Mouse (Mus musculus): ENCODE data around the gene Syne1. TPM values are rescaled to one million over a fixed set of nuclear protein-coding genes. Genes with fewer than 3 reads are reported as not detected.
A peak's percentile ranks its signal among the peaks of the same experiment; 100 is the strongest.

Gene Syne1
- total RNA-seq (2021), result 10 to 100 TPM; 63.2 to 70.1 TPM

DNA sequence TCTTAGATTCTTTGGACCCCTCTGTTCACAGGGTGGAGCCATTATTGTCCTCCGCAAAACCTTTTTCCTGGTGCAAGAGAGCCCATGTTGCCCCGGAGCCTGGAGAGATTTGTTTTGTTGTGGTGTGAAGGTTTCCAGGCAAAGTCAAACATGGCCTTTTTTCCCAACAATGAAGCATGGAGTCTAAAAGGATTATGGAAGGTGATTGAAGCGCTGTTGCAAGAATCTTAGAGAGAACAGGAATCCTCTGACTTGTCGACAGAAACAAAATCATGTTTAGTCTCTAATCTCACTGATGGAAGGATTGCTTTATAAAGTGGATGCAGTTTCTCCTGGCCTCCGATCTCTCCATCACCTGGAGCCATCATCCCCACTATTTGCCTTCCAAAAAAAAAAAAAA is at the start of gene Syne1:
Gene Syne1, minus strand, starts transcription at position 101 of the 400 bp plus-strand sequence.
- intact Hi-C loops (cut with DNase I), result loop anchor here (5.0 to 10.0 kb wide), 4 partner anchors 41 to 237 kb away; partner anchors contain the start of gene Myct1
- no peak for DNase-seq (ENCODE audit: low spot score)

DNA sequence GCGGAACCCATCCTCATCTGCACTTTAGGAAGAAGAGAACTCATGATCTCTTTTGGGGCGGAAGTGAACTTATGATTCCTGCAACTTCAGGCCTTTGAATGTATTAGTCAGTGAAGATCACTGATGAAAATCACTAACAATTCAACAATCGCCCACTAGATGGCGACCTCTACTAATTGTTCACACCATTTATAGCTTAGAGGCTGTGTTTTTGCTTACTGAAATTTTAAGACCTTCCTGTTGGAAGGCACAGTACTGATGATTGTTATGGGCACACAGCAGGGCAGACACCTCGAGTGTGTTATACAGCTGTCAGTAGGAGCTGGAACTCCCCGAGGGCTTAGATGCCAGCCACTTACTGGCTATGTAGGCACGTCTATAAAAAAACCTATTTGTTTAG is 48.8 kb upstream of the Syne1 start:
- no peak for DNase-seq (ENCODE audit: low spot score)
- intact Hi-C loops (cut with DNase I), result loop anchor here (1.0 to 2.0 kb wide), 2 partner anchors 35 to 187 kb away; no protein-coding TSS in a partner anchor

DNA sequence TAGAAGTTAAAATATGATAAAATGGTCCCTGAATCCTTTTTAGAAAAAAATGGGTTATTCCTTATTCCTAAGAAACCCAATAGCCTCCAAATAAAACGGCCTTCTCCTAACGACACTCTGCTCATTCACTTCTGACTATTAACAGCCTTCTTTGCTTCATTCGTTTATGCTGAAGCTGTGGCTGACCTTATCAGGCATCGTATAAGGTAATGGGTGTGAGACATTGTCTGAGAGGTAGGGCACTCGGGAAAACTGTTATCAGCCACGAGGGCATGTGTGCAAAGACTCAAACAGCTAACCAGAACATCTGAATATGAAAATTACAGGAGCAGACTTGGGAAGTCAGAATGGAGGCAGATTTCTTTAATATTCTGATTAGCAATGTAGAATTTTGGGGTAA is 45.3 kb upstream of the Syne1 start:
- no peak for DNase-seq (ENCODE audit: low spot score)
- intact Hi-C loops (cut with DNase I), result loop anchor here (5.0 to 10.0 kb wide), 2 partner anchors 64 to 82 kb away; no protein-coding TSS in a partner anchor

DNA sequence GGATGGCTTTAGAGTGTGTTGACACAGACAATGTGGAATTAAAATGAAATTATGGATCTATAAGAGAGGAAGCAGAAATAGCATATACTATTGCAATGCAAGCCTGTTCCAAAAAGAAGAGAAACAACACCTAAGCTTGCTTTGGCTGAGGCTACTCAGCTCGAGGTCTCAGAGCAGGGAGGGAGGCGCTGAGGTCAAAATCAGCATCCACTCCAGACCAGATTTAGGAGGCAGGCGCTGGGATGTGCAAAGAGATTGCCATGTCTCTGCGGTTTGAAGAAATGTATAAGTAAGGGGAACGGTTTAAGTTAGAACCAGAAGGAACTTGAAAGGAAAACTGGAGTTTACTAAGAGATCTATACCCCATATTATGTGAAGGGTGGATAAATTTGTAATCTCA is 43.2 kb upstream of the Syne1 start:
- intact Hi-C loops (cut with DNase I), result loop anchor here (5.0 to 10.0 kb wide), 2 partner anchors 42 to 80 kb away; partner anchors contain the start of gene Syne1
- DNase-seq (ENCODE audit: low spot score), result no peak

DNA sequence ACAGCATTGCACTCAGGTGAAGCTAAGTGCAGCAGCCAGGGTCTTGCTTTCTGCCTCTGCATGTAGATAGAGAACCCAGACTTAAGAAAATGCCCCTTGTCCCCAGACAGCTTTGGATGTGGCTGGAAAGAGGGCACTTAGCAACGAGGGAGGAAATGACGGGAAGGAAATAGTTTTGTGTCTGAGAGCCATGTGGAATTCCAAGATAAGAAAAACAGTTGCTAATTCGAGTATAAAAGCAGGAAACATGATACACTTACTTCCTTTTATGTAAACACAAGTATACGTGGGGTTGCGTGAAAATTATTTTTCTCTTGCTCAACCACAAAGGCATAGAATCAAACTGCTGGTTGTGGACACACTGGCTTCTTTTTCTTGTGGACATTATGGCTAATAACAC is 42.2 kb upstream of the Syne1 start, which contains the start of gene Myct1:
Gene Myct1, plus strand, starts transcription at position 312 of the 400 bp plus-strand sequence.
- intact Hi-C loops (cut with DNase I), result loop anchor here (5.0 to 10.0 kb wide), 2 partner anchors 41 to 79 kb away; partner anchors contain the start of gene Syne1
- DNase-seq (ENCODE audit: low spot score), result no peak

DNA sequence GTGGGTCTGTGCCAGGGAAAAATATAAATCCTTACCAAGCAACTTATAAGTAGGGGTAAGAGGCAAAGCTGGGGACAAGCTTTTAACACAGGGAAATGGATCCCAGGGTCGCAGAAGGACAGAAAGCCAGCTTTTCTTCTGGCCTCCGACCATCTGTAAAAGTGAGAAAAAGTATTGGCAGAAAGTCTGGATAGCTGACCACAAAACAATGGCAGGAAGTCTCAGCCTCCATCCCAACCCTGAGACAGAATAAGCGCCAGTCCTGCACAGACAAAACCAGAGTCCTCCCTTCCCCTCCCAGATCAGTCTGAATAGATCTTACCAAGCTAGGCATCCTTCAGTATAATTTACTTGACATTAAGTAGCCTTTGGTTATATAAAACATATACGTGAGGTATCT is 40.7 kb upstream of the Syne1 start:
- peak; percentile 41 for DNase-seq (ENCODE audit: low spot score)
- intact Hi-C loops (cut with DNase I), result loop anchor here (5.0 to 10.0 kb wide), 2 partner anchors 40 to 77 kb away; partner anchors contain the start of gene Syne1

DNA sequence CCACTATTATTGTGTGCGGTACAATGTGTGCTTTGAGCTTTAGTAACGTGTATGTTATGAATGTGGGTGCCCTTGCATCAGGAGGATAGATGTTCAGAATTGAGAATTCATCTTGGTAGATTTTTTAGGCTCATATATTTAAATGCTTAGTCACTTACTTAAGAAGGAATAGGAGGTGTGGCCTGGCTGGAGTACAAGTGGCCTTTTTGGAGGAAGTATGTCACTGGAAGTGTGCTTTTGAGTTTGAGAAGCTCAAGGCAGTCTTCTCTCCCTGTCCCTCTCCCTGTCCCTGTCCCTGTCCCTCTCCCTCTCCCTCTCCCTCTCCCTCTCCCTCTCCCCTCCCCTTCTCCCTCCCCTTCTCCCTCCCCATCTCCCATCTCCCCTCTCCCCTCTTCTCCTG is 39.8 kb upstream of the Syne1 start:
- no peak for DNase-seq (ENCODE audit: low spot score)
- intact Hi-C loops (cut with DNase I), result loop anchor here (5.0 to 10.0 kb wide), 2 partner anchors 39 to 76 kb away; partner anchors contain the start of gene Syne1

DNA sequence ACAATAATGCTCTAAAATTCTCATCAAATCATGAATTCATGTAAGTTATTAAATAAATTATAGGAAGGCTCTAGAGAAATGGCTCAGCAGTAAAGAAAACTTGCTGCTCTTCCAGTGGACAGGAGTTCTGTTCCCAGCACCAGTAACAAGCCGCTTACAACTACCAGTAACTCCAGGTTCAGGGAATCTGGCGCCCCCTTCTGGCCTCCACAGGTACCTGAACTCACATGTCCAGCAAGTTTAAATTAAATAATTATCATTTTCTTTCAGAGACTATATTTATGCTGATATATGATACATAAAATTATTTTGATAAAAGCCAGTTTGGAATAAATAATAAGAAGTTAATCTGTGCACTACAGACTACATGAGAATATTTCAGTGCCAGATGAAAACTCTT is 22.0 kb upstream of the Syne1 start:
- intact Hi-C loops (cut with DNase I), result no loop called here

DNA sequence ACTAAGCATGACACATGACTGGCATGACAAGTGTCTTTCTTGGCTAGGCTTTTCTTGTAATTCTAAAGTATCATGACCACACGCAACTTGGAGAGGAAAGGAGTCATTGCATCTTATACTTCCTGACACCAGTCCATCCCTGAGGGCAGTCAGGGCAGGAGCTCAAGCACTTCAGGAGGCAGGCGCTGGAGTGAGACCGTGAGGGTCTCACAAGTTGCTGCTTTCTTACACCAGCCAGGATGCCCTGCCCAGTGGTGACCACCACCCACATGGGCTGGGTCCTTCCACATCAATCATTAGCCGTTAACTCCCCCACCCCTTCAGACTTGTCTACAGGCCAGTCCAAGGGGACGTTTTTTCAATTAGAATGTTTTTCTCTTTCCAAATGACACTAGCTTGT is 20.1 kb upstream of the Syne1 start:
- DNase-seq (ENCODE audit: low spot score), result no peak
- intact Hi-C loops (cut with DNase I), result no loop called here

More for the DNA sequence above, 22.0 kb upstream of the Syne1 start:
- no peak for DNase-seq (ENCODE audit: low spot score)

DNA sequence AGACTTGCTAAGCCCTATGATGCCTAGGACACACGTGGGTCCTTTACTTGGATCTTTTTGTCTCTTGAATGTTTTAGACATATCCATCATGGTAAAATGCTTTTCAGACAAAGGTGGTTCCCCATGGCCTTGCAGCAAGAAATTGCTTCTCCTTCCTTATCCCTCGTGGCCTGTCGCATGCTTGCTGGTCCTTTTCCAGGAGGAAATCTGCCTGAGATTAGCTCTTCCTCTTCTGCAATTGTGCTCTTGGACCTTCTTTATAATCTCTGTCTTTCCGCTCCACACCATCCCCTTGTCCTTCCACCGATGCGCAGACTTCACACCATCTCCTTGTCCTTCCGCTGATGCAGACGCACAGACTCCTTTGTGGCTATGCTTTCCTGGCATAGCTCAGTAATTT is 18.8 kb upstream of the Syne1 start:
- intact Hi-C loops (cut with DNase I), result no loop called here

DNA sequence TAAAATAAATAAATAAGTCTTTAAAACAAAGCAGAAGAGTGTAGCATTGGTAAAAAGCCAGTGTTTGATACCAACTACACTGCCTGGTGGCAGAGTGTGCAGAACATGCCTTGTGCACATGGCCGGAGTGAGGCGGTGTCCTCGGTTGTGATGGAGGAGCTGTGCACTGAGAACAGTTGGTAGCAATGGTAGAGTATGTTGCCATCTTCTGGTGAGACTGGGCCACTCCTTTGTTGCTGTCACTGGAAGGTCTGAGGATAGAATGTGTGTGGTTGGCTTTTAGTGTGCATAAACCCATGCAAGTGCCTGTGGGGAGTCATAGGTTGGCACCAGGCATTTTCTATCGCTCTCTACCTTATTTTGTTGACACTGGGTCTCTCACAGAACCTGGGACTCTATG is 17.7 kb upstream of the Syne1 start:
- no peak for DNase-seq (ENCODE audit: low spot score)
- intact Hi-C loops (cut with DNase I), result no loop called here

More for the DNA sequence above, 18.8 kb upstream of the Syne1 start:
- DNase-seq (ENCODE audit: low spot score), result no peak

DNA sequence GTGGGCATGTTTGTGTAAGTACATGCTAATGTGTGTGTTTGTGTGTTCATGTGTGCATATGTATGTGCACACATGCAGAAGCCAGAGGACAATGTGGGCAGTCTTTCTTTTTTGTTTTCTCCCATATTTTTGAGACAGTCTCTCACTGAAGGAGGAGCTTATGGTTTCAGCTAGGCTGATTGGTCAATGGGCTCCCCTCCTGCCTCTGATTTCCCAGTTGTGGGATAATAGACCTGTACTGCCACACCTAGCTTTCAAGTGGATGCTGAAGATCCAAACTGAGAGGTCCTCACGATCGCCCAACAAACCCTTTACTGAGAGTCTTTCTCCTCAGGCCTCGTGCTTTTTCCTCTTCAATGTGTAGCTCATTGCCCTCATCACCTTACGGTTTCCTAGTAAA is 10.4 kb upstream of the Syne1 start:
- intact Hi-C loops (cut with DNase I), result no loop called here
- DNase-seq (ENCODE audit: low spot score), result no peak

DNA sequence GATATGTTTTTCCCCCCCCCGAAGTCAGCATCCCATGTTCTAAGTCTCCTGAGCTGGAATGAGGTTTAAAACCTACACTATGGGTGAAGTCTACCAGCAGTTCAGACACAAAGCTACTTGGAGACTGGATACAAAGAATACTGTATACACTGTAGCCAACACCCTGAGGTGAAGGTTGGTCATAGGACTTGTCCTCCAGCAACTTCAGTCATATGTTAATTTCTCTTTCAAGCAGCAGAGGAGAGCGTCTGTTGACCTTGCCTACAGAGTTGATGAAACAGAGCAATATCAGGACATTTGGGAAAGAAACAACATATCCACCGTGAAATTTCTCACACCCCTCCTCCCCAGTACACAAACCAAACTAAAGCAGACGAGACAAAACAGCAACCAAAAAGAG is 9.2 kb upstream of the Syne1 start:
- DNase-seq (ENCODE audit: low spot score), result no peak
- intact Hi-C loops (cut with DNase I), result no loop called here

DNA sequence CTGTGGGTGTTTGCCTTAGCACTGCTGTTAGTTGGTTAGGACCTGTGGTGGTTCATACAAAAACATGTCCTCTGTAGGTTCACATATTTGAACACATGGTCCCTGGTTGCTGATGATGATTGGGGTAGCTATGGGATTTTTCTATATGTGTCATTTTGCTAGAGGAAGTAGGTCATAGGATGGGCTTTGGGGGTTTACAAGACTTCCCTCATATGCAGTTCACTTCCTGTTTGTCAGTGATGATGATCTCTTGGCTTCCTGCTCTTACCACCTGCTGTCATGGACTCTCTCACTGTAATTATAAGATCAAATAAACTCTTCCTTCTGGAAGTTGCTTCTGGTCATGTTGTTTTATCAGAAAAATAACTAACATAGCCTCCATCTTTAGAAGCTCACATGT is 7.5 kb upstream of the Syne1 start:
- intact Hi-C loops (cut with DNase I), result loop anchor here (10.0 kb wide), 1 partner anchor 244 kb away; no protein-coding TSS in a partner anchor
- no peak for DNase-seq (ENCODE audit: low spot score)

DNA sequence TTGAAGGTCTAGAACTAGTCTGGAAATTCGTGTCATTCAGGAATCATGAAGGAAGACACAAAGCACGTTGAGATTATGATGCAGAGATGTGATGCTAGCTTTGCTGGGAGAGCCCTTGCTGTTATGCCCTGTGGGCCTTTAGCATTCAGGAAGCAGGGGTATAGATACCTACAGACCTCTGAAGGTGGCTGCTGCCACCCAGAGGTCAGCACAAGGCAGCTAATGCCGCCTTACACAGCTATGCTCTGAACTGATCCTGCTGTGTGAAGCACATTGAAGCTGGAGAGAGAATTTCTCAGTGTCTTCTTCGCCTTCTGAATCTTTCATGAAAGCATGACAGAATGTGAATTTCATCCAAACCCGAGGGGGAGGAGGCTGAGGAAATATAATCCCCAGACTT is 3.7 kb upstream of the Syne1 start:
- DNase-seq (ENCODE audit: low spot score), result no peak
- intact Hi-C loops (cut with DNase I), result loop anchor here (2.0 to 10.0 kb wide), 6 partner anchors 37 to 240 kb away; partner anchors contain the start of gene Myct1

DNA sequence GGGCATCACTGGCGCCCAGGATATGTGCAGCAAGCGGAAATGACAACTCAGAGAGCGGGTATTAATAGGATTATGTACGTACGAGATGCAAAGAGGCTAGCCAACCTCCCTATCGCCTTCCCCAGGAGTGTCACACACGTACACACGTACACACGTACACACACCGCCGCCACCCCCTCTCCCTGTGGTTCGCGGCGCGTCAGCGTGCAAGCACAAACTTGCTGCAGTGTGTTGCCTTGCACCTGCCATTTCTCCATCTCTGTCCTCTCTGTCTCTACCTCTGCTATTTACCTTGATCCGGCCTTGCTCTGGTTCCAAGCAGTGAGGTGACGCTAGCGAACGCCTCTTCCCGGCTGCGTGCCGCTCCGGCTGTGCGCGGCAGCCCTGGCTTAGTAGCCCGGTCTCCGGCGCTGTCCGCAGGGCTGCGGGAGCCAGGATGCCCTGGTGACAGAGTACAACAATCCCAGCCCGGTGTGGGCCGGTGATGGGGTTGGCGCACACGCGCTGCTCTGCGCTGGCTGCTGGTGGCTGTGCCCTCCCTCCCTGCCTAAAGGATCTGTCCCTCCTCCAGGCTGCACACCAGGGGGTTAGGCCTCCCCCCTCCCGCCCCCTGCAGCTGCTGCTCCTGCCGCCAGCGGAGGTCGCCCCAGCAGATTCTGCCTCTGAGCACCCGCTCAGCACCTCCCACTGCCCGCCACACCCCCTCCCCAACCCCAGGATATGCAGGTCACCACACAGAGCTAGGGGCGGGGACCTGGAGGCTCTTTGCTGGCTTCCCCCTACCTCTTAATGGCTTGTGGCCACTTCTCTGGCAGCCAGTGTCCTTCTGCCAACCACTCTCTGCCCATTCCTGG is 887 bp downstream of the Syne1 start:
- intact Hi-C loops (cut with DNase I), result loop anchor here (5.0 to 10.0 kb wide), 4 partner anchors 42 to 236 kb away; partner anchors contain the start of gene Myct1
- DNase-seq (ENCODE audit: low spot score), result peak; percentile 24

DNA sequence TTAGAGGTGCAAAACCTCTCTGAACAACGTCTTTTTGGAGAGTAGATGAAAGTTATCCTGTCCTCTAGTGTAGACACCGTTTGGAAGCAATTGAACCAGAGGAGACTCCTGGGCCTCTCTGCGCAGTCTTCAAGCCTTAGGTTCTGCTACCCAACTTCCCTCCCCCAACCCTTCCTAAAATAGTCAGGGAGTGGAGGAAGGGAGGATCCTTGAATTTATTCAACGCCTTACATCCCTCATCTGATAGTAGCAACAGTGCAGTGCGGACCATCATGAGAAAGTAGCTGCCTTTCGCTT is 1.5 kb downstream of the Syne1 start:
- no peak for DNase-seq (ENCODE audit: low spot score)

DNA sequence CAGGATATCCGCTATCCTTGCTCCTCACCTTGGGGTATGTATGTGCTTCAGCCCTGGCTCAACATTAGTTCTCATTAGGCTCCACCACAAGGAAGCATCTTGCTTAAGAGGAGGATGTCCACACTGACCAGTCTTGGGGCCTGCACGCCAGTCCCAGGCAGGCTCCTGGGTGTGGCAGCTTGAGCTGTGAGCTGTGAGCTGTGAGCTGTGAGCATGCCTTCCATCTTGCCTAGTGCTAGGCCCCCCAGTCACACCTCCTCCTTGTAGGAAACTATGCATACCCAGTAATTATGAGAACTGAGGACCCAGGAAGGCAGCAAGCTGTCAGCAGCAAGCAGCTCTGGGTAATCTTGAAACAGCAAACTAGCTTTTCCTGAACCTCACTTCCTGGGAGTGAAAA is 2.6 kb downstream of the Syne1 start:
- no peak for DNase-seq (ENCODE audit: low spot score)
- intact Hi-C loops (cut with DNase I), result no loop called here

More for the DNA sequence above, 1.5 kb downstream of the Syne1 start:
- intact Hi-C loops (cut with DNase I), result loop anchor here (5.0 to 10.0 kb wide), 4 partner anchors 42 to 235 kb away; partner anchors contain the start of gene Myct1

DNA sequence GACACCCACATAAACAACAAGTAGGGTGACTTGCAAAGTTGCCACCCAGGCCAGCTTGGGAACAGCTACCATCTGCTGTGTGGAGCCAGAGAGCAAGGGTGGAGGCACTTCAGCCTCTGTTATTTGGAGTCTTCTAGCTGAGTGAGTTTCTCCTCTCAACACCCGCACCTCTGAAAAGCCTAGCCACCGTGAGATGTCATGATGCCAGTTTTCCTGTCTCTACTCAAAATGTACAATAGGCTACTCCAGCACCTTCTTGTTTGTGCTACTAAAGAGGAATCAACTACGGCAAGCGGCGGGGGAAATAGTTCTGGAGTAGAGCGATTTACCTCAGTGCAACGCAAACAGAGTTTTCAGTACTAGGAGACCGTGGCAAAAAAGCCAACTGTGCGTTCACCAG is 3.5 kb downstream of the Syne1 start:
- DNase-seq (ENCODE audit: low spot score), result no peak
- intact Hi-C loops (cut with DNase I), result no loop called here

DNA sequence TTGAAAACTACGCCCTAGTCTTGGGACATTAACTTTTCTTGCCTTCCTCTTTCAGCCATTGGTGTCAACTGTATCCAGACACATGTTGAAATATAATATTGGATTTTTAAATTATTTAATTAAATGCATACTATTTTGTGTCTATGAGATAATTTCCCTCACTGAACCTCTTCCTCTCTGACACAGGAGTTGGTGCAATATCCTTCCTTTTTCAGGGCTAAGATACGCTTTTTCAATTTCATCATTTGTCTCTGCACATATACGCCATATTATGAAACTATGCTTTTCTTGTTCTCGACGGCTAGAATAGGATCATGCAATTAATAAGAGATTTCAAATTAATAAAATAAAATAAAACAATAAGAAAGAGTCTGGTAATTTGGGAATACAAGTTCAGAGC is 4.9 kb downstream of the Syne1 start:
- intact Hi-C loops (cut with DNase I), result no loop called here
- DNase-seq (ENCODE audit: low spot score), result no peak

DNA sequence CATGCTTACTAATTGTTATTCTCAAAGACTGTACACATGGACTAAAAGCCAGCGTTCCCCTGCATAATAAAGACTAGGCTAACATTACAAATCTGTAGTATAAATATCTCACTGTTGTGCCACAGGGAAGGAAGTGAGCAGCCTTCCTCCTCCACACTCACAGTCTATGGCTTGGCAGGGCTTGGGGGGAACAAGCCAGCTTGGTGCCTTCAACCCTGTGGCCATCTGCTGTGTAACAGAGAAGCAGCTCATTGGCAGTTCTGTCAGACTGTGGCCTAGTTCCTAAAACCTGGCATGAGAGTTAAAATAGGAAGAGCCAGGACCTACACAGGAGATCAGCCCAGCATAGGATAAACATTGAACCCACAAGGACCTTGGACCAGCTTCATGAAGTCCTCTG is 23.0 kb downstream of the Syne1 start:
- DNase-seq (ENCODE audit: low spot score), result no peak
- intact Hi-C loops (cut with DNase I), result no loop called here

Data from heart, postnatal 25 days (tissue).